Mouse (Mus musculus) monocyte, adult 2 months (primary cell): ENCODE results near the gene Card11.

Experiments
- DNase-seq, 2 experiments: peaks; one replicate each; pipeline ENCODE4 v3.0.0; 2022; ENCODE audit warnings: low spot score in 2 of 2, low read depth in 1 of 2

Gene Card11

DNA sequence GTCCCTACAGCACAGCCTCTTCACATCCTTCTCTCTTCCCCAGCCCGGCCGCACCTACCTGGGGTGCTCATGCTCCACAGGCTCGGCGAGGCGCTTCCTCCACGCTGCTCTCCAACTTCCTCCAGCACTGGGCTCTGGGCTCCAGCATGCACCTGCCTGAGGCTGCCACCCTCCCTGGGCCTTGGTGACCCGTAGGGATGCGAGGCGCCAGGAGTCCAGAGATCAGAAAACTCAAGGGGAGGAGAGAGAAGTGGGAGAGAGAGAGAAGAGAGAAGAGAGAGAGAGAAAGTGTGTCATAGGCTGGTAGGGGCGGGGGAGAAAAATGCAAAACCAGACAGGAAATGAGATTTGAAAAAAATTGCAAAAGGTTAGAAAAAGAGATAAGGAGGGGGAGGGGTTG, at the start of gene Card11:
Gene Card11, minus strand, starts transcription at position 234 of the 400 bp plus-strand sequence.
- peak in 1 of 2 experiments; percentile 19 for DNase-seq

DNA sequence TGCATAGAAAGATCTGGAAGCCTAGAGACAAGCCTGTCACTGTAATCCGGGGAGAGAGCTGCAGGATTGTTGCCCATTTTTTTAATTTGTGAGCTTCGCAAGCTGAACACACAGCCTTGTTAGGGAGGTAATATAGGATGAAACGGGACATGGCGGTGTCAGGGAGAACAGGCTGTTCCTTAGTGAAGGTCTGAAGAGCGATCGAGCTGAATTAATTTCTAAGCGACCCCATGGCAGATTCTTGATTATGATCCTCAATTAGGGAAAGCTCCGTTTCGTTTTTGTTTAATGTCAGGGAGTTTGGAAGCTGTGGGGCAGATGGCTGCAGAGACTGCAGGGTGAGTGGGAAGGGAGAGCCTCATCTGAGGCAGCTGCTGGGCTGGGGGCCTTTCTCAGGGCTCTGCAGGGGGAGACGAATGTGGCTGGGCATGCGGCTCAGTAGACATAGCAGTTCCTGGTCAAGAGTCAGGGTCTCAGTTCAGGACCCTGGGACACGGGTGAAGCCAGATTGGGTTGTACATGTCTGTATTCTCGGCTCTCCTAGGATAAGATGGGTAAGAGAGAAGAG, 47.4 kb upstream of the Card11 start:
- no peak for DNase-seq

DNA sequence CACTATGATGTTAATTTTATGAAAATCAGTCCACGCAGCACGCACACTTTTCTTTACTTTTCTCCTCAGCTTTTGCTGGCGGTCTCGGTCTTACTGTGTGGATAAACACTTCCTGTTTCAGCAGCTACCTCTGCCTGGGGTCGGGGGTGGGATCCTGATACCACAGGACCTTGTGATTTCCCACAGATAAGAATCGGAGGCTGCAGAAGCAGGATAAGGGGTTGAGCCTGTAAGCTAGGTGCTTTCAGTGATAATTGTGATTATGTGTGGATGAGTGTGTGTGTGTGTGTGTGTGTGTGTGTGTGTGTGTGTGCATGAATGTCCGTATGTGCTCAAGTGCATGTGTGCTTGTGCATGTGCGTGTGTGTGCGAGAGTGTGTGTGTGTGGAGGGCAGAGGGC, 44.6 kb upstream of the Card11 start:
- no peak for DNase-seq

DNA sequence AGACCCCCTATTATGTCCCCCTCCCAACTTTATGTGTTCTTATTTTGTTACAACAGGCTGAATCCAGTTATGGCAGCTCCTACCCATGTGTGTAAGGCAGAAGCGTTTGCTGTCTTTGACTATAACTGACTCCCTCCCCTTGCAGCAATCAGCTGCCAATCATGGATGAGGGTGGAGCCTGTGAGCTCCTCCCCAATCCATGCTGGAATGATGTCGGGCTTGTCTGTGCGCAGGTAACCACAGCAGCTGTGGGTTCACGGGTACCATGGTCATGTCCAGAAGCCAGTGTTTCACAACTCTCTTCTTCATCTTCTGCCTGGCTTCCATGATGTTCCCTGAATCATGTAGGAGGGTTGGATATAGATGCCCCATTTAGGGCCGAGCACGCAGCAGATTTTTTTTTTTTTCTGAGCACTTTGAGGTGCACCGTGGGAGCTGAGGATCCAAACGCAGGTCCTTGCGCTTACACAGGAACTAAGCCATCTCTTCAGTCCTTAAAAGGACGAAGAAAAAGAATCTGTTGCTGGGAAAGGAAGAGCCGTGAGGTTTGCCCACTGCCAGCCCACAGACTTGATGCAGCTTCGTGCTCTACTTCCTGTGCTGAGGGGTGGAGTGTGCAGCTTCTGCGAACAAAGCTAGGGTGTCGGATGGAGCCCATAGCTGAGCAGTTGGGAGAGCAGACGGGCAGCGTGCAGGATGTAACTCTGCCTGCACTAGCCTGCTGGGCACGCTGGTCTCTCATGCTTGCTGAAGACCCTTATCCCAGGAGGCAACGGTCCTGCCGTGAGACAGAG, 43.5 kb upstream of the Card11 start:
- DNase-seq: peak in 1 of 2 experiments; percentile 4

DNA sequence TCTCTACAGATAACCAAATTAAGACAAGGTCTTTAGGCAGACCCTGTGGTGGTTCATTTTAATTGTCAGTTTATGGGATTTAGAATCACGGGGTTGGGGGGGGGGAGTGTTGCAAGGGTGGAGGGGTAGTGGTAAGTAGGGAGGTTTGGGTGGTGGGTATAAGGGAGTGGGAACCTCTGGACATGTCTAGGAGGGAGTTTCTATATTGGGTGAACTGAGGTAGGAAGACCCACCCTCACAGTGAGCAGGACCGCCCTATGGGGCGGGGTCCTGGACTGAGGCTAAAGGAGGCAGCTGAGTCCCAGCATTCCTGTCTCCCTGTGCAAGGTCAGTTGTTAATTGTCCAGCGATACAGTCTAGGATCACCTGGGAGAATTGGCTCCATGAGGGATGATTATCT, 42.0 kb upstream of the Card11 start:
- no peak for DNase-seq

DNA sequence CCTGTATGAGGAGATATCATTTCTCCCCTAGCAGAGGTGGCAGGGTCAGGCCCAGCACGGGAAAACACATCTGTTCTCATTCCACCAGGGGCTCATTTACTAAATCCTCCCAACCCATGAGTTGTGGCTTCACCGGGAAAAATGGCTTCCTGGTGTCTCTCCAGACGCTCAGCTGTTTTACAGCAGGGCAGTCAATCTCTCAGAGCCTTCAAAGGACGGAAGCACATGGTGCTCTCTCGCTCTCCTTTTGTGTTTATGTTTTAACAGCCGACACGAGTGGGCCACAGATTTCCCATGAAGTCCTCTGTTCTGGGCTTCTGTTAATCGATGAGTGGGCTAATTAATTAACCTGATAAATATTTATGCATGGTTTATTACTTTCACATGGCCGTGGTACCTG, 40.5 kb upstream of the Card11 start:
- no peak for DNase-seq

DNA sequence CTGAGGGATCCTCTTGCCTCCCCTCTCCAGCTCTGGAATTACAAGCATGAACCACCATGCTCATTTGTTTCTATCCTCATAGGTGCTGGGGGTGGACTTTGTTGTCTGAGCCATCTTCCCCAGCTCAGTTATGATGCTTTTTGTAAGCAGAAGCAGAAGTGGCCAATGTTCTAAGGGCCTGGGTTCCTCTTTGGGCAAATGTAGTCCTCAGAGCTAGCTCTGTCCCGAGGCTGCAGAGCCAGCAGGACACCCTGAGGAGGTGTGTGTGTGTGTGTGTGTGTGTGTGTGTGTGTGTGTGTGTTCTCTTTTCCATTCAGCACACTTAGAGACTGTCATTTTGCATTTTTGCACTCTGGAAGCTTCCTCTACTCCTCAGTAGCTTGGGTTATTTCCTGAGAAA, 38.0 kb upstream of the Card11 start:
- DNase-seq: peak in 1 of 2 experiments; percentile 11

DNA sequence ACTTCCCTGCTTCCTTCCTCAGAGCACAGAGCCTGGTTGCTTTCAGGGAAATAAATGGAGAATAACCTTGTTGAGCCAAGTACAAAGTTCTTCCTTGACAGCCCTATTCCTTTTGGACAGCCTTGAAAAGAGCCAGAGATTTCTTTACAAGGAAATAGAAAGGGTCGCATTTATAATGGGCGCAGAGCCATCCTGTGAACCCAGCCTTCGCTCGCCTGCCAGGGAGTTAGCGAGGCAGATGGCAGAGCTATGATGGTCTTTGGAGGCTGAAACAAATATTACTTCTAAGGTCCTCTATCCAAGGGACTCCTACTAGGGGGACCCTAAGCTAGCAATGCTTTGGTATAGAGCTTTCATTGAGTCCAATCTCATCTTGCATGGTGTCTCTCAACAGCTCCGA, 35.0 kb upstream of the Card11 start:
- no peak for DNase-seq

DNA sequence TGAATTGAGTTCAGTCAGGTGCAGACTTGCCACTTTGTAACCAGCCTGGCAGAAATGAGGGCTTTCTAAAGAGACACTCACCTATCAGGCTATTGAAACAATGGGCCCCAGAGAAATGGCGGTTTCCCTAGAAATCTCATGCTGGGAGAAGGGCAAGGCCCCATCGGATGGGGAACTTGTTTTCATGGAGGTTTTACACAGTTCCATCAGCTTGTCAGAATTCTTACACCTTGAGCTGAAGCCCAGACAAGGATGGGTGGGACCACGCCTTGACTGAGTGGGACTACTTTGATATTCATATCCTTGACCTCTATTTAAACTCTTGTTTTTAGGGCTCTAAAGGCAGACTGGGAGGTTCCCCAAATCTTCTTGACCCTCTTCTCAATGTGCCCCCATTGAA, 33.9 kb upstream of the Card11 start:
- DNase-seq: no peak

DNA sequence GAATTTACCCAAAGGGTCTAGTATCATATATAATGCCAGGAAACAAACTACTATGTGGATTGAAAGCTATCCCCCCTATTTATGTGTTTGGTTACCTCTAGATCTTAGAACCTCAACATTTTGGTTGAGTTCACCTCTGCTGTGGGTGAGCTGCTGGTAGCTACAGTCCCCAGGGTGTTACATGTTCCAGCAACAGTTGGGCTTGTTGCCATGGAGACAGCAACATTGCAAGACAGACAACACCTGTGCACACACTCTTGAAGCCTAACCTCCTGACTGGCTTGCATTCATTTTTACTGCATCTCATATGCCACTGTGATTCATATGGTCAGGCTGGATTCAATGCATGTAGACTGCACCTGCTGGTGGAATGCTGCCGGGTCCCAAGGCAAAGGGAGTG, 32.6 kb upstream of the Card11 start:
- no peak for DNase-seq

DNA sequence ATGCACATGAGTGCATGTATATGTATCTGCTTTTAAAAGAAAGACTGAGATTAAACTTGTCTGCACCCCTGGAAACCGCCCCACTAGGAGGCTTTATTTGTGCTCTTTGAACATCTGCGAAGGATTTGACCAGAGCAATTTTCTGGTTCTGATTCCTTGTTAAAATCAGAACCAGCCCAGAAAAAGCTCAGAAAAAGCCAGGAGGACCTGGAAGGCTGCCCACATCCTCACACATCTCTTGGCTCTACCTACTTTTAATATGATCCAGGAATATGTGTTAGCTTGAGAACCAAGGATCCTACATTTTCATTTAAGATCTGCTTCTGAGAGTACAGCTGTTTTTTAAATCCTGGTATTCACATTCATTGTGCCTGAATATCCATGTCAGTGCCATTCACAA, 29.0 kb upstream of the Card11 start:
- no peak for DNase-seq

DNA sequence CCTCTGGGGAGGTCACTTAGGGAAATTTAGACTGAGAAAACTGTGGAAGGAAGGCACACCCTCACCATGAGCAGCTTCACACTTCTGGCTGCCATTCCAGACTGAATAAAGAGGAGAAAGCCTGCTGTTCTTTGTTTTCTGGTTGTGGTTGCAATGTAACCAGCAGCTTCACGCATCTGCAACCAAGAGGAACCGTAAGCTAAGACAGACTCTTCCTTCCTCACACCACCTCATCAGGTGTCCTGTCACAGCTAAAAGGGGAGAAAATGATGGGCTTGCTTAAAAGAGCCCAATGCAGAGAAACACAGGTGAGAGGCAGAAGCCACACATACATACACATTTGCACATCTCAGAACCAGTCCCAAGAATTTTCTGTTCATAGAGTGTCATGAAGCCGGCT, 25.3 kb upstream of the Card11 start:
- no peak for DNase-seq

DNA sequence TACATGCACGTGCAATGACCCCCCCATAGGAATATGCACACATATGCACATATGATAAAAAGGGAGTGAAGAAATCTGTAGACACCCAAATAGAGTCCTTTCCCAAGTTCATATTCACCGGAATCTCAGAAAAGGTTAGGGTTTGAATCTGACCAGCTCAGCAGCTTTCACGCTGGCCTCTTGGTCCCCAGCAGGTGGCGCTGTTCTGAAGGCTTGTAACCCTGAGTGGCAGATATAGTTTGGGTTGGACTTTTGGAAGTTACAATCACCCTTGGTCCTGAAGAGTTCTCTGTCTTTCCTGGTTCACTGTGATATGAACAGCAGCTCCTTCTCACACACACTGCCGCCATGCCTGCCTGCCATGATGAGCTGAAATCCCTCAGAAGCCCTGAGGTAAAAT, 24.1 kb upstream of the Card11 start:
- DNase-seq: no peak

DNA sequence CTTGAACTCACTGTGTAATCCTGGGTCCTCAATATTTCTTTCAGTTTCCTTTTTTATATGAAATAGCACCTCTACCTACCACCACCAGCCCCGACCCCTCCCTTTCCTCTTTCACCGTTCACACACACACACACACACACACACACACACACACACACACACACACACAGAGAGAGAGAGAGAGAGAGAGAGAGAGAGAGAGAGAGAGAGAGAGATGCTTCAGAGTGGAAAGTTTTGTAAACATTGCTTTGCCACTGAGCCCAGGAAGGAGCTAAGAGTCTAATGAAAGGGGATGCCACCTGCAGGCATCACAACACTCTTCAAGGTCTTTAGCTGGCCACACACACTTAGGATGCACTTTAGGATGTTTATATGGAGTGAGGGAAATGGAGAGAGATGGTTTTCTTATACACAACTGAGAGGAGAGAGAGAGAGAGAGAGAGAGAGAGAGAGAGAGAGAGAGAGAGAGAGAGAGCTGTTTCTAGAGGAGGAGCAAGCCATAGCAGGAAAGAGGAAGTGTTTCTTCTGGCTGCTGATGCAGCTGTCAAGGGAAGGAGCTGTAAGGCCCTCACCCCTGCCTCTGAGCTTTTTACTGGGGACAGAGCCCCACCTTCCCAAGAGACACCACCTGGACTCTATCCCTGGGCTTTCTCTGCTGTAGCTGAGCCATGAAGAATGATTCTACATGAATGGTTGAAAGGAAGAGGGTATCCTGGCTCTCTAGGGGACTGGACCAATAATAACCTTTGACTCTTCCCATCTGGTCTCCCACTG, 17.7 kb upstream of the Card11 start:
- DNase-seq: peak in 1 of 2 experiments; percentile 20

DNA sequence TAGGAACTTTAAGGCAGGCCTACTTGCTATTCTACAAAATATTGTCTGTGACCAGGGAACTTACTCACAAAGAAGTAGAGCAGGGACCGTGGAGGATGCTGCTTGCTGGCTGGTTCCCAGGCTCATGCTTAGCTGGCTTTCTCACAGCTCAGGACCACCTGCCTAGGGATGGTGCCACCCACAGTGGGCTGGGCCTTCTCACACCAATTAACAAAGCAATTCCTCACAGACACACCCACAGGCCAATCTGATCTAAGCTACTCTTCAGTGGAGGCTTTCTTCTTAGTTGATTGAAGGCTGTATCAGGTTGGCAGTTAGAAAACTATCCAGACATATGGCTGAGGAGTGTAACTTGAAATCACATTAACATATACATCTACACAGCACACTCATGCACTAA, 15.7 kb upstream of the Card11 start:
- DNase-seq: no peak

DNA sequence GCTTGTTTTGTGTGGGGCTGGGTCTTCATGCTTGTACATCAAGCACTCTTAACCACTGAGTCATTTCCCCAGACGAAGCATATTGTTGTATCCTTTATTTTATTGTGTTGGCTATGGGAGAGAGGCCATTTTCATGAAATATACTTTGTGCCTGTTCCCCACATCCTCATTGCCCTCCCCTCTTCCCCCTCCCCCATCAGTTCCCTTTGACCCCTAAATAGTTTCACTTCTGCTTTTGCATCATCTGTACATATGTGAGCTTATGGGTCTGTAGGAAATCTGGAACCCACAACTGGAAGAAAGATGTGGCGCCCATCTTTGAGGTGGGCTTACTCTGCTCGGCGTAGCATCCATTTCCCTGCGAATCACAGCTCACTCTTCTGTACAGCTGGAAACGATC, 13.8 kb upstream of the Card11 start:
- peak in 1 of 2 experiments; percentile 29 for DNase-seq

DNA sequence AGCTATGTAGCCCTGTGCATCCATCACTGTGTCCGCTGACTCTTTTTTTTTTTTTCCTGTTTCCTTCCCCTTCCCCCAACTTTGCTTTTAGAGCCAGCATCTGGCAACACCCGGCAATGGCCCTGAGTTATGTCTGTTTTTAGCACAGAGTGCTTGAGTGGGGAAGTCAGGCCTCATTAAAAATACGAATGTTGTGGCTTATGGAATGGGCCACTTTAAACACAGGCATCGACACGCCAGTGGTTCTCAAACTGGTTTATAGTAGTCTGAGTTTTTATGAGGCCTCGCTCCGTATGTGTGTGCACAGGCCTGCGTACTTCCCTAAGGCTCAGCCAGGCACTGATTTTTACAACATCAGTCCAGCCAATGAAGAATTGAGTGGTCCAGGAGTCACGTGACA, 13.1 kb upstream of the Card11 start:
- DNase-seq: no peak

DNA sequence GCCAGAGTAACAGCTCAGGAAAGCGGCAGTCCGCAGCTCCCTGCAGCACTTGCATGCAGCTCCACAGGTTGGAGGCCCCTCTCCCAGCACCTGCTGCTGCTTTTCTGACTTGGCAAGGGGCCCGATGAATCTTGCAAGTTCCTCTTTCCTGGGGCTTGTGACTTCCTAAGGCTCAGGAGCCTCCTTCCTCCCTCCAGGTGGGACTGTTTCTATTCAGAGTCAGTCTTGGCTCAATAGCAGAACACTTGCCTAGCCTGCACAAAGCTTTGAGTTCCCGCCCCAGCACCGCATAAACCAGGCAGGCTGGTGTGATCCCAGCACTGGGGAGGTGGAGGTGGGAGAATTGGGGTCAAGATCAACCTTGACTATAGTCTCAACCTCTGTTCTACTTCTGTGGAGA, 5.1 kb upstream of the Card11 start:
- peak in 1 of 2 experiments; percentile 21 for DNase-seq

DNA sequence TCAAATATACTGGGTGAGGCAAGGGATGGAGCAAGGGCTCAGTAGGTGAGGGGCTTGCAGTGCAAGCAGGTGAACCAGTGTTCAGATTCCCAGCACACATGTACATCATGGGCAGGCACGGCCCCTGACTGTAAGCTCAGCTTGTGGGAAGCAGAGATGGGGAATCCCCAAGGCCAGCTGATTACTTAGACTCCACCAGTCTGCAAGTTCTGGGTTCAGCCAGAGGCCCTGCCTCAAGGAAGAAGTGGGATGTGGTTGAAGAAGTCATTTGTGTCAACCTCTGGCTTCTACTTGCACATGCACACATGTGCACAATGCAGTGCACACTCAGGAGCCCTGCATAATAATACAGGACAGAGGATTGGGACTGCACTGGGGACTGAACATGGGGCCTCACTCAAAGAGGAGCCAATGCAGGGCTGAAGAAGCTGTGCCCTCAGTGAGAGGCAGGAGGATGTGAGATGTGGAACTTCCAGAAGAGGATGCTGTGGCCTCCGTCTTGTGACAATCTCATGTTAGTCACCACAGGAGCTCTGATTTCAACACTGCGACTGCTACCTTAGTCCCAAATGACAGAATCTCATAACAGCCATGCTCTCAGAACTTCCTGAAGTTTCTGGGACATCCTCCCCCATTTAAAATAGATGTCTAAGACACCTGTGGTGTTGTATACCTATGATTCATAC, 3.8 kb upstream of the Card11 start:
- peak; percentile 61 to 67 for DNase-seq

DNA sequence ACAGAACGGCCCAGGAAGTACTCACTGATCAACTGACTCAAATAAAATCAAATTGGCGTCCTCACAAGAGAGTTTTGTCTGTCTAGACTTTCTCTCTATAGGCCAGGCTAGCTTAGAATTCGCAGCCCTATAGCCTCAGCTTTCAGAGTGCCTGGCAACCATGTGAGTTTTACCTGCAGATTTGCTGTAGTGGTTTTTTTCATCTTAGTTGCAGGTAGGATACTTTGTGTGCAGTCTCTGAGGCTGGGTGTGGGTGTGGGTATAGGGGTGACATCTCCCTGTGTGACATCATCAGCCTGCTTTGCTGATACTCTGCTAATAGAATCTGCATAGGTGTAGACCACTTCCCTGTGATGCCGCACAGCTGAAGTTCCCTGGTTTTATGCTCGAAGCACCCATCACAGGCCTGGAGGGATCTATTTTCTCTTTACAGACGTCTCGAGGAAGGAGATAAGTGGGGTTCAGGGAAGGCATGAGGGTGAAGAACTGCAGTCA, 1.2 kb downstream of the Card11 start:
- no peak for DNase-seq

DNA sequence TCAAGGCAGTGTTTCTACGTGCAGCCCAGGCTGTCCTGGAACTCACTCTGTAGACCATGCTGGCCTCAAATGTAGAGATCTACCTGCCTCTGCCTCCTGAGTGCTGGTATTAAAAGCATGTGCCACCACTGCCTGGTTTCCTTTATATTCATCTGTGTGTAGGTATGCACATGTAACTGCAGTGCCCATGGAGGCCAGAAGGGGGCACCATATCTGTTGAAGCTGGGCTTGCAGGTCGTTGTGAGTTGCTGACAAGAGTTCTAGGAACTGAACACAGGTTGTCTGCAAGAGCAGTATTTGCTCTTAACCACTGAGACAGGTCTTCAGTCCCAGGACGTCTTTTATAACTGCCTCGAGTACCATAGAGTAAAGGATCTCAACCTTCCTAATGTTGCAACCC, 2.6 kb downstream of the Card11 start:
- no peak for DNase-seq
